Mouse (Mus musculus): ENCODE results near the gene Kri1. TPM values are rescaled to one million over a fixed set of nuclear protein-coding genes. Genes with fewer than 3 reads are reported as not detected.
"Not testable (repeated sequence)": the region's sequence is repeated elsewhere in the genome, so short reads cannot be mapped to it uniquely, and the experiment has no call there.

Gene Kri1
- polyA plus RNA-seq, 1 experiment from 2014 or later, result 13.2 TPM

DNA sequence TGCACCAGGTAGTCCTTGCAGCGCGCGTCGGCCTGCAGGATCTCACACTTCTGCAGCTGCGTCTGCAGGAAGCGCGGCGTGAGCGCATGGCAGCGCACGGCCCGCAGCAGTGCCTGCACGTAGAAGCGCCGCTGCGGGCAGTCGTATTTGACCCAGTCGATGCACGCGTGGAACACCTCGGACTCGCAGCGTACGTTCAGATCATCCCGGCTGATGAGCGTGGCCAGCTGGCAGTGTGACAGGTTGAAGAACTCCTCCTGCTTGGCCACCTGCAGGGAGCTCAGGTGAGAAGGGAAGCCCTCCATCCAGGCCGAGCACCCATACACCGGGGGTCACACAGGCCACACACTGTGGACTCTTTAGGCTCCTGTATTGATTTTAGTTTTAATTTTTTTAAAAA, 54.0 kb downstream of the Kri1 start:
- Histone ChIP-seq H3K27me3 (replicated peaks; ENCODE audit: control insufficient read depth, insufficient read depth, low read length) (no peaks in the 10 kb centered on the region), H3K36me3 (ENCODE audit: control insufficient read depth, insufficient read depth, low read length) (peaks cover 15% of the 10 kb centered on the region; the same call in 1 of the 2 replicates), H3K4me2 (ENCODE audit: low read depth, low read length) (no peak overlapping the region), H3K9ac (ENCODE audit: low read depth, low read length) (no peak overlapping the region), H3K4me3 (ENCODE audit: low read length) (no peak overlapping the region), H3K4me1 (ENCODE audit: control insufficient read depth, insufficient read depth, low read length) (peaks cover 14% of the 10 kb centered on the region), H3K27ac (ENCODE audit: low read length) (no peak overlapping the region), H3K9me3 (ENCODE audit: control insufficient read depth, low read length) (no peaks in the 10 kb centered on the region)
- 87% methylated on average over 28 of the region's 28 CpGs for WGBS
- ATAC-seq, result no peak

DNA sequence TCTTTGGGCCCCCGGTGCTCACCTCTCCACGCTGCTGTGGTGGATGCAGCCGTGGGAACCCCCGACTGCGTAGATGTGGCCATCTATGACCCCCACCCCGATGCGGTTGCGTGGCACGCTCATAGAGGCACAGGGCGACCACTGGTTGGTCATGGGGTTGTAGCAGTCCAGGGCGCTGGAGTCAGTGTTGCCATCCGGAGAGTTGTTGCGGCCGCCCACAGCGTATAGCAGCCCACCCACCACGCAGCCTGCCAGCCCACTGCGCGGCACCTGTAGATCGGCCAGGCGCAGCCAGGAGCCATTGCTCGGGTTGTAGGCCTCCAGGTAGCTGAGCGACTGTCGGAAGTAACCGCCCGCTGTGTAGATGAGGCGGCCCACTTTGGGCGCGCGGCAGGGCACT, 54.4 kb downstream of the Kri1 start:
- no peak for ATAC-seq
- H3K27ac ChIP-seq (ENCODE audit: low read length), result no peak overlapping the region
- WGBS, result 92% methylated on average over 29 of the region's 29 CpGs
- H3K4me1 ChIP-seq (ENCODE audit: control insufficient read depth, insufficient read depth, low read length), result peaks cover 17% of the 10 kb centered on the region
- H3K27me3 ChIP-seq (replicated peaks; ENCODE audit: control insufficient read depth, insufficient read depth, low read length), result no peaks in the 10 kb centered on the region
- H3K4me2 ChIP-seq (ENCODE audit: low read depth, low read length), result no peak overlapping the region
- no peak overlapping the region for H3K9ac ChIP-seq (ENCODE audit: low read depth, low read length)
- no peak overlapping the region for H3K4me3 ChIP-seq (ENCODE audit: low read length)
- H3K9me3 ChIP-seq (ENCODE audit: control insufficient read depth, low read length), result no peaks in the 10 kb centered on the region
- H3K36me3 ChIP-seq (ENCODE audit: control insufficient read depth, insufficient read depth, low read length), result peaks cover 15% of the 10 kb centered on the region; the same call in 1 of the 2 replicates

DNA sequence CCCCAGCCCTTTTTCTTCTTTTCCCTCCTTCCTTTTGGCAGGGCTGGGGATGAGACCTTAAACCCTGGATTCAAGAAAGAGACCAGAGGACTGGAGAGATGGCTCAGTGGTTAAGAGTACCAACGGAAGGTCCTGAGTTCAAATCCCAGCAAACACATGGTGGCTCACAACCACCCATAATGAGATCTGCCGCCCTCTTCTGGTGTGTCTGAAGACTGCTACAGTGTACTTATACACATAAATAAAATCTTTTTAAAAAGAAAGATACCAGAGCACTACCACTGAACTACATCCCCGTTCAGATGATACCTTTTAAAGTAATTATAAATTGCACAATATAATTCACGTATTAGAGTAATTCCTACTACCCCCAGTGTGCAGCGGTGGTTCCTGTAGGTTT, 54.9 kb downstream of the Kri1 start:
- ATAC-seq, result no peak
- H3K27ac ChIP-seq (ENCODE audit: low read length), result no peak overlapping the region

DNA sequence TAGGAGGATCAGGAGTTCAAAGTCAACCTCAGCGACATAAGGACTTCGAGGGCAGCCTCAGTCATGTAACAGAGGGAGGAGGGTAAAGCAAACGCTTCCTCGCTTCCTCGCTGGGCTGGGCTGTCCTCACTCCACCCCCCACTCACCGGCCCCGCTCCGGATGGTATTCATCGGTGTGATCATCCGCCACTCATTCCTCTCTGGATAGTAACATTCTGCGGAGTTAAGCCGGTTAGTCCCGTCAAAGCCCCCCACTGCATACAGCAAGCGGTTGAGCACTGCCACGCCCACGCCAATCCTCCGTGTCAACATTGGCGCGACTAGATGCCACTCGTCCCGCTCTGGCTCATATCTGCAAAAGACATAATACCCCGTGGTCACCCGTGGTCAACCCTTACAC, 56.2 kb downstream of the Kri1 start:
- H3K27ac ChIP-seq (ENCODE audit: low read length), result no peak overlapping the region
- H3K4me1 ChIP-seq (ENCODE audit: control insufficient read depth, insufficient read depth, low read length), result peaks cover 14% of the 10 kb centered on the region; the same call in 1 of the 2 replicates
- H3K9ac ChIP-seq (ENCODE audit: low read depth, low read length), result no peak overlapping the region
- WGBS, result 49% methylated on average over 23 of the region's 23 CpGs
- no peak for ATAC-seq
- H3K9me3 ChIP-seq (ENCODE audit: control insufficient read depth, low read length), result no peaks in the 10 kb centered on the region
- no peak overlapping the region for H3K4me3 ChIP-seq (ENCODE audit: low read length)
- no peaks in the 10 kb centered on the region for H3K27me3 ChIP-seq (replicated peaks; ENCODE audit: control insufficient read depth, insufficient read depth, low read length)
- no peak overlapping the region for H3K4me2 ChIP-seq (ENCODE audit: low read depth, low read length)
- H3K36me3 ChIP-seq (ENCODE audit: control insufficient read depth, insufficient read depth, low read length), result peaks cover 13% of the 10 kb centered on the region; the same call in 1 of the 2 replicates

More for the DNA sequence above, 54.9 kb downstream of the Kri1 start:
- WGBS, result 84% methylated on average over 5 of the region's 5 CpGs
- no peak overlapping the region for H3K9ac ChIP-seq (ENCODE audit: low read depth, low read length)
- H3K27me3 ChIP-seq (replicated peaks; ENCODE audit: control insufficient read depth, insufficient read depth, low read length), result no peaks in the 10 kb centered on the region
- peaks cover 15% of the 10 kb centered on the region; the same call in 1 of the 2 replicates for H3K36me3 ChIP-seq (ENCODE audit: control insufficient read depth, insufficient read depth, low read length)
- no peak overlapping the region for H3K4me3 ChIP-seq (ENCODE audit: low read length)
- peaks cover 18% of the 10 kb centered on the region for H3K4me1 ChIP-seq (ENCODE audit: control insufficient read depth, insufficient read depth, low read length)
- no peak overlapping the region for H3K4me2 ChIP-seq (ENCODE audit: low read depth, low read length)
- H3K9me3 ChIP-seq (ENCODE audit: control insufficient read depth, low read length), result no peaks in the 10 kb centered on the region

DNA sequence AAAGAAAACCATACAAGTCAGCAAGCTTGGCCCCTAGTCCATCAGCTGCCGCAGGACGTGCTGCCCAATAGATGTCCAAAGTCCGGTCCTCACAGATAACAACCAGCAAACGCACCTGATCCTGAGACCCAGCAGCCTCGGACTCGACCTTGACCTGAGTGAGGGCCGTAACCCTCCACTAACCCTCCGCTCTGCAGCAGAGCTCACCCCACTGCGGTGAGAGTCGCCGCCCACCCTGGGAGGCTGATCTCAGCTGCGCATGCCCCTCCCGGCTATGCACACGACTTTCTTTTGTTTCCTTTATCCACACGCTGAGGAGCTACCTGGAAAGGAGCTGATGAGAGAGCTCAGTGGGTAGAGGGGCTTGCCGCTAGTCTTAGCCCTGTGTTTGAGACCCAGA, 60.4 kb downstream of the Kri1 start:
- WGBS, result 8% methylated on average over 16 of the region's 16 CpGs
- peak; percentile 61 for ATAC-seq
- peak overlapping the region; percentile 74 for H3K27ac ChIP-seq (ENCODE audit: low read length)
- H3K4me3 ChIP-seq (ENCODE audit: low read length), result peak overlapping the region; percentile 35
- no peaks in the 10 kb centered on the region; the same call in 1 of the 2 replicates for H3K9me3 ChIP-seq (ENCODE audit: control insufficient read depth, low read length)
- peaks cover 5% of the 10 kb centered on the region; the same call in 1 of the 2 replicates for H3K36me3 ChIP-seq (ENCODE audit: control insufficient read depth, insufficient read depth, low read length)
- H3K4me2 ChIP-seq (ENCODE audit: low read depth, low read length), result peak overlapping the region; percentile 61
- peak overlapping the region; percentile 64 for H3K9ac ChIP-seq (ENCODE audit: low read depth, low read length)
- H3K27me3 ChIP-seq (replicated peaks; ENCODE audit: control insufficient read depth, insufficient read depth, low read length), result no peaks in the 10 kb centered on the region
- H3K4me1 ChIP-seq (ENCODE audit: control insufficient read depth, insufficient read depth, low read length), result peaks cover 12% of the 10 kb centered on the region; the same call in 1 of the 2 replicates

DNA sequence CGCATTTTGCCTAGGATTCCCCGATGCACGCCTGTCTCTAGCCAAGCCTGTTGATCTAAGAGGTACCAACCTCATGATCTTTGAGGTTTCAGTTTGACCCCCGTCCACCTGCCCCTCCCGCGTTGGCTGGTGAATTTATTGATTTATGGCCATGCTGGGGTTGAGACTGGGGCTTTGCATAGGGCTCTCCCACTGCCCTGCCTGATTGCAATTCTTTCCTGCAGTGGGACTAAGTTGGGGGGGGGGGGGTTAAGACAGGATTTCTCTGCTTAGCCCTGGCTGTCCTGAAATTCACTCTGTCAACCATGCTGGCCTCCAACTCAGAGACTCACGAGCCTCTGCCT, 62.4 kb downstream of the Kri1 start:
- no peaks in the 10 kb centered on the region; the same call in 1 of the 2 replicates for H3K9me3 ChIP-seq (ENCODE audit: control insufficient read depth, low read length)
- H3K9ac ChIP-seq (ENCODE audit: low read depth, low read length), result peak overlapping the region; percentile 54
- peak overlapping the region; percentile 89 for H3K27ac ChIP-seq (ENCODE audit: low read length)
- H3K4me3 ChIP-seq (ENCODE audit: low read length), result peak overlapping the region; percentile 42
- H3K4me2 ChIP-seq (ENCODE audit: low read depth, low read length), result peak overlapping the region; percentile 54
- peaks cover 17% of the 10 kb centered on the region; the same call in 1 of the 2 replicates for H3K4me1 ChIP-seq (ENCODE audit: control insufficient read depth, insufficient read depth, low read length)
- H3K36me3 ChIP-seq (ENCODE audit: control insufficient read depth, insufficient read depth, low read length), result no peaks in the 10 kb centered on the region
- ATAC-seq, result no peak
- WGBS, result 4% methylated on average over 7 of the region's 7 CpGs
- H3K27me3 ChIP-seq (replicated peaks; ENCODE audit: control insufficient read depth, insufficient read depth, low read length), result no peaks in the 10 kb centered on the region

DNA sequence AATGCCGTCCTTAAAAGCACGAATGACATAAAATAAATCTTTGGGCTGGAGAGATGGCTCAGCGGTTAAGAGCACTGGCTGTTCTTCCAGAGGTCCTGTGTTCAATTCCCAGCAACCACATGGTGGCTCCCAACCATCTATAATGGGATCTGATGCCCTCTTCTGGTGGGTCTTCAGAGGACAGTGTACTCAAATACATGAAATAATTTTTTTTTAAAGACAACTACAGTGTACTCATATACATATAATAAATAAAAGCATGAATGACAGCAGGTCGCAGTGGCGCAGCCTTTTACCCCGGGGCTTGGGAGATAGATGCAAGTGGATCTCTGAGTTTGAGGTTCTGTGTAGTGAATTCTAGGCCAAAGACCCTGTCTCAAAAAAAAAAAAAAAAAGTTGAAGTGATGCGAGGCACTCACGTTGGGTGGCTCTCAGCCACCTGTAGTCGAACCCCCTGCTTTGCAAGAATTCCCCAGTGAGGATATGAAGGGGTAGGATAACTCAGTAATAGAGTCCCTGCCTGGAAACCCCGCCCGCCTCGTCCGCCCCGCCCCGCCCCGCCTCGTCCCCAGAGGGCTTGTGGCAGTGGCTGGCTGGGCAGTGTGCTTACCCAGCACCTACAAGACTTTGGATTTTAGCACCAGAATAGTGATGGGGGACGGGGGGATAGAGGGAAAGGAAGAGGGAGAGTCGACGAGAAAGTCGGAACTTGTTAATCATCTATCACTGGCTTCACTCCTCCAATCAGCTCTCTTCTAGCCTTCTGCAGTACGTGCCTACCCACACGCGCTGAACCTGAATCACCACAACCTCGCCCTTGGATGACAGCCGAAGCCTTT, 63.0 kb downstream of the Kri1 start:
- Histone ChIP-seq H3K9ac (ENCODE audit: low read depth, low read length) (peak overlapping the region; percentile 54), H3K4me3 (ENCODE audit: low read length) (peak overlapping the region; percentile 42), H3K27me3 (replicated peaks; ENCODE audit: control insufficient read depth, insufficient read depth, low read length) (no peaks in the 10 kb centered on the region), H3K4me1 (ENCODE audit: control insufficient read depth, insufficient read depth, low read length) (peaks cover 17% of the 10 kb centered on the region; the same call in 1 of the 2 replicates), H3K27ac (ENCODE audit: low read length) (peak overlapping the region; percentile 89), H3K4me2 (ENCODE audit: low read depth, low read length) (peak overlapping the region; percentile 54), H3K9me3 (ENCODE audit: control insufficient read depth, low read length) (no peaks in the 10 kb centered on the region; the same call in 1 of the 2 replicates), H3K36me3 (ENCODE audit: control insufficient read depth, insufficient read depth, low read length) (no peaks in the 10 kb centered on the region)
- peak; percentile 80 for ATAC-seq
- WGBS, result 19% methylated on average over 26 of the region's 26 CpGs

DNA sequence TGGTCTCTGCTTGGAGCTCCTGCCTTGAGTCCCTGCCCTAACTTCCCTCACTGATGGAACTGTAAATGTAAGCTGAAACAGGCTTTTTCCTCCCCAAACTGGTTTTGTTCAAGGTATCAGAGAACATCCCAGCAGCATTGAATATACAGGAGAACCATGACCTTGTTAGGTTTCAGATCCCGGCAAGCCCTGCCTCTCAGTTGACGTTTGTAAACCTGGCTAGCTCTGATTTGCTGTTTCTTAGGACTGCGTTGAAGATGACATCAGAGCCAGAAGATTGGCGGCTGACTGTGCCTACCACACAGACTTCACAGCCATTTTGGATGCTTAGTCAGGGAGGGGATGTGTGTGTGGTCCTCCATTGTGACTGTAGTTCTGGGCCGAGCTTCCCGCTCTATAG, 63.9 kb downstream of the Kri1 start:
- no peak for ATAC-seq
- H3K27ac ChIP-seq (ENCODE audit: low read length), result no peak overlapping the region
- WGBS, result 87% methylated on average over 6 of the region's 6 CpGs
- no peaks in the 10 kb centered on the region; the same call in 1 of the 2 replicates for H3K9me3 ChIP-seq (ENCODE audit: control insufficient read depth, low read length)
- H3K4me3 ChIP-seq (ENCODE audit: low read length), result no peak overlapping the region
- H3K9ac ChIP-seq (ENCODE audit: low read depth, low read length), result no peak overlapping the region
- no peaks in the 10 kb centered on the region for H3K27me3 ChIP-seq (replicated peaks; ENCODE audit: control insufficient read depth, insufficient read depth, low read length)
- peaks cover 17% of the 10 kb centered on the region; the same call in 1 of the 2 replicates for H3K4me1 ChIP-seq (ENCODE audit: control insufficient read depth, insufficient read depth, low read length)
- H3K36me3 ChIP-seq (ENCODE audit: control insufficient read depth, insufficient read depth, low read length), result no peaks in the 10 kb centered on the region
- H3K4me2 ChIP-seq (ENCODE audit: low read depth, low read length), result no peak overlapping the region

DNA sequence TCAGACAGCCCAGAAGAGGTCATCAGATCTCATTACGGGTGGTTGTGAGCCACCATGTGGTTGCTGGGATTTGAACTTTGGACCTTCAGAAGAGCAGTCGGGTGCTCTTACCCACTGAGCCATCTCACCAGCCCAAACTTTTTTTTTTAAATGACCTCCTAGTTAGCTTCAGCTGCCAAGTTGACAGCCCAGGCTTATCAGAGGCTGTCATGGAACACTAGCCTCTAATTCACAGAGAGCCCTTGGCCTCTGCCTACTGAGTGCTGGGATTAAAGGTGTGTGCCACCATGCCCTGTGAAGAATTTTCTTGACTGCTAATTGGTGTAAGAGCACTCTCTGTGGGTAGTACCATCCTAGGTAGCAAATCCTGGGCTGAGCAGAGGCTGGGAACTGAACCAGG, 64.3 kb downstream of the Kri1 start:
- not testable (repeated sequence) for H3K27me3 ChIP-seq (replicated peaks; ENCODE audit: control insufficient read depth, insufficient read depth, low read length); H3K4me2 ChIP-seq (ENCODE audit: low read depth, low read length); H3K27ac ChIP-seq (ENCODE audit: low read length); H3K36me3 ChIP-seq (ENCODE audit: control insufficient read depth, insufficient read depth, low read length); ATAC-seq; H3K9ac ChIP-seq (ENCODE audit: low read depth, low read length); H3K9me3 ChIP-seq (ENCODE audit: control insufficient read depth, low read length); H3K4me3 ChIP-seq (ENCODE audit: low read length)
- 83% methylated on average over 1 of the region's 2 CpGs for WGBS
- peaks cover 14% of the 10 kb centered on the region; the same call in 1 of the 2 replicates for H3K4me1 ChIP-seq (ENCODE audit: control insufficient read depth, insufficient read depth, low read length)
